Mouse (Mus musculus): ENCODE data around the gene Plb1.

DNA sequence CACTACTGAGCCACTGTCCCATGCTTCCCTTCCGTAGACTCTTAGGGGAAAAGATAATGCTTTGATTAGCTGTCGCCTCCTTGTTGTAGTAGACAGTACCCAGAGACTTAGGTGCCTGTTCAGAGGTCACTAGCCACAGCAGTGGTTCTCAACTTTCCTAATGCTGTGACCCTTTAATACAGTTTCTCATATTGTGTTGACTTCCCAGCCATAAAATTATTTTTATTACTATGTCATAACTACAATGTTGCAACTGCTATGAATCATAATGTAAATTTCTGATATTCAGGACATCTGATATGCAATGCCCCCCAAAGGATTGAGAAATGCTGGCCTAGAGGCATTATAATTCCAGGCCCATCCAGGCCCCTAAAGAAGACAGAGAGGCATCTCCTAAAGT is 177.2 kb downstream of the Plb1 start:
- no peak for TF ChIP-seq CTCF (IDR thresholded peaks at IDR 0.05)
- TF ChIP-seq EP300 (IDR thresholded peaks at IDR 0.05), result no peak
